Mouse (Mus musculus): ENCODE measurements around the gene Myrip.

DNA sequence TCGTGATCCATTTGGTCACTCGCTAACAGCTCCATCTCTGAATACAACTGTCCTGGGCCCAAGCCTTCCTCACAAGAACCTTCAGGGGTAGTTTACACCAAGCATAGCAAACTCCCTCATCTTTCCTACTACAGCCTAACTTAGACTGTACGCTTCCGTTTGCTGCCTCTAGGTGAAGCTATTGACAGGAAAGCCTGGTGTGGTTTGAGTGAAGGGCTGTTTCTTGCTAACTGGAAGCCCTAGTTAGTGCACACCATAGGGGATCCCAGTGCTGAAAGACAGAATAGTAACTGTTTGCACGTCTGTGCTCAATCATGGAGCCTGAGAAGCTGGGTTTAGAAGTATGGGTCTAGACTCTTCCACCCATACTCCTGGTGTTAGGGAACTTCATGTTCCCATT, 5.8 kb upstream of the Myrip start:
- TF ChIP-seq CTCF (IDR thresholded peaks at IDR 0.05; ENCODE audit: extremely low read depth, insufficient read length, insufficient replicate concordance, low read depth, low read length) = no peak
- no peak for TF ChIP-seq POLR2A (IDR thresholded peaks at IDR 0.05; ENCODE audit: low read depth, low read length)
